Mouse (Mus musculus): ENCODE measurements at regions not wholly inside any gene's neighbourhood (a gene's known extent, or its start where the extent isn't known, plus 50 kb on each side); places are given as distances from the start of the nearest gene placed in this dataset.

DNA sequence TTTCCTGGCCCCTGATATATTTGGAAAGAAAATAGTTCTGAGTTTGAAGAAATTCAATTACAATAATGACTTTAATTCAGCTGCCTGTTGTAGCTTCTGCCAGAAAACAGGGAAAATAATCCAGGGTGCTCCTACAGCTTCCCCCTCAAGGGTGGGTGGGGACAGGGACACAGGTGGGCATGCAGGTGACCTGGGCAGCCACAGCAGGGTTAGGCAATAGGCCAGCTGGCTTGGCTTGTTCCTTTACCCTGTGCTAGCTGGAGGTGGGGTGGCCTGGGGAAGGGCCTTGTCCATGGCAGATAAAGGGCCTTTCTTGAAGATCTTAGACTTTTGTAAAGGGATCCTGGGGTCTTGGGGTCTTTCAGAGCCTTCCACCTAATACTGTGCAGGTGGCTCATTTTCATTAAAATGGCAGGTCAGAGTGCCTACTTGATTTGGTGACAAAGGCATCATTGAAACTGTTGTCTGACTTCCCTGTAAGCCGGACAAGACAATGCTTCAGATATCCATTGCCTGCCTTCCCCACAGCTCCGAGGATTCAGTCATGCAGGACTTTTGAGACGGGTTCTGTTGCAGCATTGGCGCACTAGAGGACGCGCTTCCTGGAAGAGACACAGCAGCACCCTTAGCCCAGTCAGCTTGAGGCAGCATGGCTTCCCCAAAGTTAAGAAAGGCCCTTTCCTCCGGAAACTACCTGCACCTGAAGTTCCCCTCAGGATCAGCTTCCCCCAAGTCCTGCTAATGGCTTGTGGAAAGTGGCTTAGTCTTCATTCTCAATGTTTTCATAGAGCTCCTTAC, 164.9 kb upstream of the Kbtbd8 start:
- WGBS: 79% methylated on average over 7 of the region's 7 CpGs
- Histone ChIP-seq H3K9ac (ENCODE audit: low read depth, low read length) (no peak overlapping the region), H3K4me3 (replicated peaks; ENCODE audit: low read depth, low read length) (no peak overlapping the region), H3K27ac (no peak overlapping the region), H3K36me3 (ENCODE audit: insufficient read depth, low read length) (no peaks in the 10 kb centered on the region), H3K9me3 (replicated peaks; ENCODE audit: low read length) (no peaks in the 10 kb centered on the region), H3K4me1 (replicated peaks; ENCODE audit: insufficient read depth, low read length) (no peaks in the 10 kb centered on the region), H3K4me2 (ENCODE audit: low read length) (no peak overlapping the region), H3K27me3 (ENCODE audit: insufficient read depth, low read length) (no peaks in the 10 kb centered on the region)
- no peak for DNase-seq (ENCODE audit: low spot score)
- no peak for ATAC-seq (replicated peaks; ENCODE audit: low FRiP score, low read depth)
- no peak for TF ChIP-seq CTCF (IDR thresholded peaks at IDR 0.05; ENCODE audit: low read depth)

GRCm38 (mm10) chr6:94950944-94951343, 166.1 kb upstream of the Kbtbd8 start:
- H3K27me3 ChIP-seq (ENCODE audit: insufficient read depth, low read length): no peaks in the 10 kb centered on the region
- DNase-seq (ENCODE audit: low spot score) (no peak), ATAC-seq (replicated peaks; ENCODE audit: low FRiP score, low read depth) (no peak)
- H3K9me3 ChIP-seq (replicated peaks; ENCODE audit: low read length): no peaks in the 10 kb centered on the region
- H3K27ac ChIP-seq: no peak overlapping the region
- no peak for TF ChIP-seq CTCF (IDR thresholded peaks at IDR 0.05; ENCODE audit: low read depth)
- no peak overlapping the region for H3K9ac ChIP-seq (ENCODE audit: low read depth, low read length)
- no peaks in the 10 kb centered on the region for H3K36me3 ChIP-seq (ENCODE audit: insufficient read depth, low read length)
- H3K4me2 ChIP-seq (ENCODE audit: low read length): no peak overlapping the region
- H3K4me3 ChIP-seq (replicated peaks; ENCODE audit: low read depth, low read length): no peak overlapping the region
- no peaks in the 10 kb centered on the region for H3K4me1 ChIP-seq (replicated peaks; ENCODE audit: insufficient read depth, low read length)
- 74% methylated on average over 5 of the region's 5 CpGs for WGBS

DNA sequence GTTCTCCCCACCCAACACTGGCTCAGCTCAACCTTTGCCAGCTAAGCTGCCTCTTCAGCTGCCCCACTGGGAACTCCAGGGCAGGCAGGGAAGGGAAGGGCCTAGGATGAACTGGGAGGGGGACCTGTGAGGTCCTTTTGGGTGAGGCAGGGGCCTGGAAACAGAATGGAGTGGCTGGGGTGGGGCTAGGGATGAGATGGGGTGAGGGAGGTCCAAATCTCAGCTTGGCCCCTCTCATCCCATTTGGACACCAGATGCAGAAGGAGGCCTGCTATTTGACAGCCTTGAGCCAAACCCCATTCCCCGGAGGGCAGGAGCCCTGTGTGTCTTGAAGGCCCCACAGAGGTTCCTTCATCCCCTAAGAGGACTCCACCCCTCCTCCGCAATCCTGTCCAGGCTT, 166.7 kb upstream of the Kbtbd8 start:
- no peaks in the 10 kb centered on the region for H3K27me3 ChIP-seq (ENCODE audit: insufficient read depth, low read length)
- no peak overlapping the region for H3K9ac ChIP-seq (ENCODE audit: low read depth, low read length)
- 65% methylated on average over 2 of the region's 2 CpGs for WGBS
- H3K4me1 ChIP-seq (replicated peaks; ENCODE audit: insufficient read depth, low read length): no peaks in the 10 kb centered on the region
- H3K9me3 ChIP-seq (replicated peaks; ENCODE audit: low read length): no peaks in the 10 kb centered on the region
- H3K36me3 ChIP-seq (ENCODE audit: insufficient read depth, low read length): no peaks in the 10 kb centered on the region
- no peak overlapping the region for H3K4me3 ChIP-seq (replicated peaks; ENCODE audit: low read depth, low read length)
- ATAC-seq (replicated peaks; ENCODE audit: low FRiP score, low read depth): no peak
- TF ChIP-seq CTCF (IDR thresholded peaks at IDR 0.05; ENCODE audit: low read depth): no peak
- H3K4me2 ChIP-seq (ENCODE audit: low read length): no peak overlapping the region
- H3K27ac ChIP-seq: no peak overlapping the region
- DNase-seq (ENCODE audit: low spot score): no peak

GRCm38 (mm10) chr6:94946352-94946900, 170.6 kb upstream of the Kbtbd8 start:
- no peak for ATAC-seq (replicated peaks; ENCODE audit: low FRiP score, low read depth)
- Histone ChIP-seq H3K27ac (no peak overlapping the region), H3K4me1 (replicated peaks; ENCODE audit: insufficient read depth, low read length) (peaks cover 4% of the 10 kb centered on the region; the same call in 1 of the 2 replicates), H3K4me3 (replicated peaks; ENCODE audit: low read depth, low read length) (no peak overlapping the region), H3K9me3 (replicated peaks; ENCODE audit: low read length) (no peaks in the 10 kb centered on the region), H3K36me3 (ENCODE audit: insufficient read depth, low read length) (no peaks in the 10 kb centered on the region), H3K4me2 (ENCODE audit: low read length) (no peak overlapping the region), H3K27me3 (ENCODE audit: insufficient read depth, low read length) (no peaks in the 10 kb centered on the region), H3K9ac (ENCODE audit: low read depth, low read length) (no peak overlapping the region)
- 55% methylated on average over 6 of the region's 6 CpGs for WGBS
- DNase-seq (ENCODE audit: low spot score): peak; percentile 13
- TF ChIP-seq CTCF (IDR thresholded peaks at IDR 0.05; ENCODE audit: low read depth): no peak

GRCm38 (mm10) chr6:94945715-94946114, 171.3 kb upstream of the Kbtbd8 start:
- DNase-seq (ENCODE audit: low spot score) (no peak), ATAC-seq (replicated peaks; ENCODE audit: low FRiP score, low read depth) (no peak)
- Histone ChIP-seq H3K4me2 (ENCODE audit: low read length) (no peak overlapping the region), H3K9me3 (replicated peaks; ENCODE audit: low read length) (no peaks in the 10 kb centered on the region), H3K9ac (ENCODE audit: low read depth, low read length) (no peak overlapping the region), H3K27ac (no peak overlapping the region), H3K27me3 (ENCODE audit: insufficient read depth, low read length) (no peaks in the 10 kb centered on the region), H3K4me1 (replicated peaks; ENCODE audit: insufficient read depth, low read length) (peaks cover 4% of the 10 kb centered on the region; the same call in 1 of the 2 replicates), H3K4me3 (replicated peaks; ENCODE audit: low read depth, low read length) (no peak overlapping the region), H3K36me3 (ENCODE audit: insufficient read depth, low read length) (no peaks in the 10 kb centered on the region)
- TF ChIP-seq CTCF (IDR thresholded peaks at IDR 0.05; ENCODE audit: low read depth): peak; percentile 7; the same call in 1 of the 2 replicates
- WGBS: 83% methylated on average over 5 of the region's 5 CpGs

DNA sequence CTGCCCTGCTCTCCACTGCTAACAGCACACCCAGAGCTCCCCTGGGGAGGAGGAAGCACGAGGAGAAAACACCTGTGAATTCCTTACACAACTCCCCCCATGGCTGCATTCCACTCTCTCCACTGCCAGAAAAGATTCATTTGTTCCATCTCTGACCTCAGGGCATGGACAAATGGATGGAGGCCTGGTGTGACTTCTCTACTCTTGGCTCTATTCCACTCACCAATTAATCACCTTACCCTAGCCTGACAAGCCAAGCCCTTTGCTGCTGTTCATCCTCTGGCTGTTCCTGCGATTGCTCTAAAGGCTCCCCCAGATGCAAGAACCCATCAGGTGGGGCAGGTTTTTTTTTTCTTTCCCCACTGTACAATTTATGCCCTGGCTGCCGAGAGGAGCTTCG, 172.8 kb upstream of the Kbtbd8 start:
- Histone ChIP-seq H3K9ac (ENCODE audit: low read depth, low read length) (no peak overlapping the region), H3K27ac (no peak overlapping the region), H3K4me2 (ENCODE audit: low read length) (no peak overlapping the region), H3K4me3 (replicated peaks; ENCODE audit: low read depth, low read length) (no peak overlapping the region), H3K27me3 (ENCODE audit: insufficient read depth, low read length) (no peaks in the 10 kb centered on the region), H3K36me3 (ENCODE audit: insufficient read depth, low read length) (no peaks in the 10 kb centered on the region), H3K4me1 (replicated peaks; ENCODE audit: insufficient read depth, low read length) (peaks cover 4% of the 10 kb centered on the region; the same call in 1 of the 2 replicates), H3K9me3 (replicated peaks; ENCODE audit: low read length) (no peaks in the 10 kb centered on the region)
- no peak for TF ChIP-seq CTCF (IDR thresholded peaks at IDR 0.05; ENCODE audit: low read depth)
- no peak for ATAC-seq (replicated peaks; ENCODE audit: low FRiP score, low read depth)
- 34% methylated on average over 4 of the region's 4 CpGs for WGBS
- DNase-seq (ENCODE audit: low spot score): peak; percentile 27
